Mouse (Mus musculus): ENCODE results near the gene Rab44. TPM values are rescaled to one million over a fixed set of nuclear protein-coding genes. Genes with fewer than 3 reads are reported as not detected.

Rab44 gene
- polyA plus RNA-seq, 1 experiment = 1.5 TPM

DNA sequence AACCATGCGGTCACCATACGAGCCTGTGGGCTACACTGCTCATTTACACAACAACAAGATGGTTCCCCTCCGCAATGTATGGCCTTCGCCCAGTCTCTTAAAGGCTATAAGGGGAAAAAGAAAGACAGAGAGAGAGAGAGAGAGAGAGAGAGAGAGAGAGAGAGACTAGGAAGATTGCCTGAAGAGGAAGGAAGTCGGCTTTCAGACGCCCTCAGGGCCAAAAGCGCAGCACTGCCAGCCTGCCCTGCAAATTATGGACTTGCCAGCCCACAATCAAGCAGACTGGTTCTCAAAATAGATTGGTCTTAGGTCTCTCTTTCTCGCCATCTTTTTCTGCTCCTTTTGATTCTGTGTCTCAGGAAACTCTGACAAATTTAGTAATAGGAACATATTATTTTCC, 37.7 kb upstream of the Rab44 start:
- no peak for TF ChIP-seq CTCF (IDR thresholded peaks at IDR 0.05; ENCODE audit: low read depth, low read length)
- no peak for TF ChIP-seq POLR2A (IDR thresholded peaks at IDR 0.05; ENCODE audit: borderline replicate concordance, low read depth, low read length)
- H3K4me3 ChIP-seq (ENCODE audit: insufficient read depth, low read length) = peak overlapping the region; percentile 21; the same call in 1 of the 2 replicates
- peaks cover 30% of the 10 kb centered on the region for H3K4me1 ChIP-seq (ENCODE audit: control insufficient read depth, insufficient read depth, low read length)
- peak overlapping the region; percentile 55 for H3K27ac ChIP-seq (ENCODE audit: insufficient read depth, low read depth, low read length)

GRCm38 (mm10) chr17:29077786-29078509, 36.0 kb upstream of the Rab44 start:
- peak overlapping the region; percentile 90 for H3K4me3 ChIP-seq (ENCODE audit: insufficient read depth, low read length)
- peaks cover 38% of the 10 kb centered on the region for H3K4me1 ChIP-seq (ENCODE audit: control insufficient read depth, insufficient read depth, low read length)
- TF ChIP-seq POLR2A (IDR thresholded peaks at IDR 0.05; ENCODE audit: borderline replicate concordance, low read depth, low read length) (no peak), CTCF (IDR thresholded peaks at IDR 0.05; ENCODE audit: low read depth, low read length) (no peak)
- peak overlapping the region; percentile 100 for H3K27ac ChIP-seq (ENCODE audit: insufficient read depth, low read depth, low read length)

DNA sequence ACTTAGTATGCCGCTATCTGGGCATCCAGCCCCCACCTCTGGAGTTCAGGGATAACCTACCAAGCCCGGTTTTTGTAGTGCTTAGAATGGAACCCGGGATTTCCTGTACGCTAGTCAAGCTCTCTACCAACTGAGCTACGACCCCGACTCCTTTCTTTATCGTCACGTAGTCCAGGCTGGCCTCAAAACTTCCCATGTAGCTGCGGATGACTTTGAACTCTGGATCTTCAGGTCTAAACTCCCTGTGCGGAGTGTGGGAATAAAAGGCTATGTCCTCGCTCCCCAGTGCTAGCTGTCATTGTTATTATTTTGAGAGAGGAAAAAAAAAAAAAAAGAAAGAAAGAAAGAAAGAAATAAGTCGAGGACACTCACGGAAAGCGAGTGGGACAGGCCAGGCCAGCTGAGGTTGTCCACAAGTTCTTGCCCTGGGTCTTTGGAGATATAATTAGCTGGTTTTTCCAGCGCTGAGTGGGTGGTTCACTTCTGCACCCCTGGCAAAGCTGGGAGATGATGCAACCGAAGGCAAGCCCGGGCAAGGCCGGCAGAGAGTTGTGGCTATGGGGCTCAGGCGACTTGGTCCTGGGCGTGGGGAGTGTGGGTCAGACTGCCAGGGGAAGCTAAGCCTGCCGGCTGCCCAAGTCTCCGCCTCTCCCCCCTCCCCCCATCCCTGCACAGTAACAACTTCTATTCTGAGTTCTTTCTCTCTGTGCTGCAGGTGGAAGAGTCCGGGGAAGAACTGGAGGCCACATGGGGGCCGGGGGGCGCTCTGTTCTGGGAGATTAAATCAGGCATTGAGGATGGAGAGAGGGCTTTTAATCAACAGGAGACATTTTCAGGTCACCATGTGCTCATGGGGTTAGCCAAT, 35.2 kb upstream of the Rab44 start:
- H3K27ac ChIP-seq (ENCODE audit: insufficient read depth, low read depth, low read length) = peak overlapping the region; percentile 100
- H3K4me1 ChIP-seq (ENCODE audit: control insufficient read depth, insufficient read depth, low read length) = peaks cover 38% of the 10 kb centered on the region
- no peak for TF ChIP-seq CTCF (IDR thresholded peaks at IDR 0.05; ENCODE audit: low read depth, low read length)
- no peak for TF ChIP-seq POLR2A (IDR thresholded peaks at IDR 0.05; ENCODE audit: borderline replicate concordance, low read depth, low read length)
- H3K4me3 ChIP-seq (ENCODE audit: insufficient read depth, low read length) = peak overlapping the region; percentile 90

DNA sequence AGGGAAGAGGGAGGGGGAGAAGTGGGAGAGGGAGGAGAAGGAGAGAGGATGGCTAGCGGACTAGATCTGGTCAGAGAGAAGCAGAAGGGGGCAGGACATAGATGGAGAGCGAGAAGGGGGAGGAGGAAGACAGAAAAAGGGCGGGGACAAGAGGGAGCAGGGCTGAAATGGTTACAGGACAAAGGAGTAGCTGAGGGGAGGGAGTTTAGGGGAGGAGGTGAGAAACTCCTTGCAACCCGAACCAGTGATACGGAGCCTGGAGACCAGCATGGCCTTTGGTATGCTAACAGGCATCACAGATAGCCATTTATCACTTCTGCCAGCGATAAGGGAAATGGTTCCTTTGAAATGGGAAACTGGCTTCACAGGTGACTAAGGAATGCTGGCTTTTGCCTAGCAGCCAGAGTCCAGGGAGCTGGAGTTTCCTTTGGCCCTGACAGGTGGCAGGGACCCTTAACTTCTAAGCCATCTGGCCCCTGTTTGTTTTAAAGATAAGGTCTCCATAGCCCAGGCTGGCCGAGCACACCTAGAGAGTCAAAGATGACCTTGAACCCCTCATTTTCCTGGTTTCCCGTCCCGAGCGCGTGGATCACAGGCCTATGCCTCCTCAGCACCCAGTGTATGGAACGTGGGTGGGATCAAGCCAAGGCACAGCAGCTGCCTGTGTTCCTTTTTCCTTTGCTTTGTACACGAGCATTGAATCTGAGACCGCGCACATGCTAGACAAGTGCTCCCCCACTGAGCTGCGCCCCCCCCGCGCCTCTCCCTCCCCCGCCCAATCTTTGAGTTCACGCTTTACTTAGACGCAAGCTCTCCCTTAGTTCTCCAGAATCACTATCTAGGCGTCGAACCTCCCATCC, 33.0 kb upstream of the Rab44 start:
- TF ChIP-seq POLR2A (IDR thresholded peaks at IDR 0.05; ENCODE audit: borderline replicate concordance, low read depth, low read length) (no peak), CTCF (IDR thresholded peaks at IDR 0.05; ENCODE audit: low read depth, low read length) (no peak)
- H3K27ac ChIP-seq (ENCODE audit: insufficient read depth, low read depth, low read length) = peak overlapping the region; percentile 84
- H3K4me1 ChIP-seq (ENCODE audit: control insufficient read depth, insufficient read depth, low read length) = peaks cover 34% of the 10 kb centered on the region
- H3K4me3 ChIP-seq (ENCODE audit: insufficient read depth, low read length) = peak overlapping the region; percentile 37

DNA sequence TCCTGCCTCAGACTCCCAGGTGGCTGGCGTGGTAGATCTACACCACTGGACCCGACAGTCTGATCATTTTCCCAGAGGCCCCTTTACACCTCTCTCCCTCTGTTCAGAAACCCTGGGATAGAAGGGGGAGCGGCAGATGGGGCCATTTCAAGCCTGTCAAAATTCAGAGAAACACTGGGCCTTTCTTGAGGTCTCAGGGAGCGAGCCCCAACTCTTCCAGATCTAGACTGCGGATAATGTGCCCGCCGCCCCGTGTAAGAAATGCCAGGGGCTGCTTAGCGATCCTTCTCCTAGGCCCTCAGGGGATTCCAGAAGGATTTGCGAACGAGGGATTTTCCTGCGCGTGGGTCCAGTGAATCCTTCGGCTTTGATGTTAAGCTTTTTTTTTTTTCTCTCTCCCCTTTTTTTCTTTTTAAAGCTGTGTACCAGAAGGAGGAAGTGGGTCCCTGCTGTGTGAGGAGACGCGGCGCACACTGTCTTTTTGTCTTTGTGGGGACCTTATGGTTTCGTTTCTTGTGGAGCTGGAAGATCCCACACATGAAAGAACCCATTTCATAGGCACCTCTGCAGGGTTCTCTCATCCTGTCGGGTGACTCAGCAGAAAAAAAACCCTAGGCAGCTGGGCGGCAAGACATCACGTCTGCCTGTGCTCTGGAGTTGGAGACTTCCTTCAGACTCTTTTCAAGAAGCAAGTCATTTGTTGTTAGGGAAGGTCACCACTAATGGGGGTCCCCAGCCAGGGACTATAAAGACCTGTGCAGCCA, 32.1 kb upstream of the Rab44 start:
- Histone ChIP-seq H3K4me1 (ENCODE audit: control insufficient read depth, insufficient read depth, low read length) (peaks cover 32% of the 10 kb centered on the region), H3K27ac (ENCODE audit: insufficient read depth, low read depth, low read length) (peak overlapping the region; percentile 84), H3K4me3 (ENCODE audit: insufficient read depth, low read length) (peak overlapping the region; percentile 29)
- TF ChIP-seq POLR2A (IDR thresholded peaks at IDR 0.05; ENCODE audit: borderline replicate concordance, low read depth, low read length) = no peak
- TF ChIP-seq CTCF (IDR thresholded peaks at IDR 0.05; ENCODE audit: low read depth, low read length) = no peak

- H3K4me1 ChIP-seq (ENCODE audit: control insufficient read depth, insufficient read depth, low read length) = peaks cover 24% of the 10 kb centered on the region
- H3K27ac ChIP-seq (ENCODE audit: insufficient read depth, low read depth, low read length) = no peak overlapping the region
- H3K4me3 ChIP-seq (ENCODE audit: insufficient read depth, low read length) = no peak overlapping the region
- TF ChIP-seq CTCF (IDR thresholded peaks at IDR 0.05; ENCODE audit: low read depth, low read length) (no peak), POLR2A (IDR thresholded peaks at IDR 0.05; ENCODE audit: borderline replicate concordance, low read depth, low read length) (no peak)
Observed at GRCm38 (mm10) chr17:29083586-29083985, 30.4 kb upstream of the Rab44 start.

GRCm38 (mm10) chr17:29084656-29085055, 29.3 kb upstream of the Rab44 start:
- Histone ChIP-seq H3K27ac (ENCODE audit: insufficient read depth, low read depth, low read length) (no peak overlapping the region), H3K4me3 (ENCODE audit: insufficient read depth, low read length) (no peak overlapping the region), H3K4me1 (ENCODE audit: control insufficient read depth, insufficient read depth, low read length) (peaks cover 25% of the 10 kb centered on the region)
- no peak for TF ChIP-seq POLR2A (IDR thresholded peaks at IDR 0.05; ENCODE audit: borderline replicate concordance, low read depth, low read length)

DNA sequence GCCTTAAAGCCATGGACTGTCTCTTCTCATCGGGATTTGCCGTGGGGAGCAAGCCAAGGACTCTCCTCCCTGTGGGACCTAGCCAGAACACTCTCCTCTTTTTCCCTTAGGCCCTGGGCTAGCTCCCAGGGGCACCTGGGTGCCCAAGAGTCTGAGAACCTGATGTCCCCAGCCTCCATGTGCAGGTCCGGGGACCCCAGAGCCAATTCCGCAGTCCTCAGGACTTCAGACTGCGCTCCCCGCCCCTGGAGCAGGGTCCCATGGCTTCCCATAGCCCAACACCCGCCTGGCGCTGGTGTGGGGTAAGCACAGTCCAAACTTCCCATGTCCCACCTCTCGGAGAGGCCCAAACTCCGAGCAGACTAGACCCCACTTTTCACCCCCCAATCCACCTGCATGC, 28.7 kb upstream of the Rab44 start:
- TF ChIP-seq CTCF (IDR thresholded peaks at IDR 0.05; ENCODE audit: low read depth, low read length) (no peak), POLR2A (IDR thresholded peaks at IDR 0.05; ENCODE audit: borderline replicate concordance, low read depth, low read length) (no peak)
- no peak overlapping the region for H3K4me3 ChIP-seq (ENCODE audit: insufficient read depth, low read length)
- H3K4me1 ChIP-seq (ENCODE audit: control insufficient read depth, insufficient read depth, low read length) = peaks cover 28% of the 10 kb centered on the region
- no peak overlapping the region for H3K27ac ChIP-seq (ENCODE audit: insufficient read depth, low read depth, low read length)

DNA sequence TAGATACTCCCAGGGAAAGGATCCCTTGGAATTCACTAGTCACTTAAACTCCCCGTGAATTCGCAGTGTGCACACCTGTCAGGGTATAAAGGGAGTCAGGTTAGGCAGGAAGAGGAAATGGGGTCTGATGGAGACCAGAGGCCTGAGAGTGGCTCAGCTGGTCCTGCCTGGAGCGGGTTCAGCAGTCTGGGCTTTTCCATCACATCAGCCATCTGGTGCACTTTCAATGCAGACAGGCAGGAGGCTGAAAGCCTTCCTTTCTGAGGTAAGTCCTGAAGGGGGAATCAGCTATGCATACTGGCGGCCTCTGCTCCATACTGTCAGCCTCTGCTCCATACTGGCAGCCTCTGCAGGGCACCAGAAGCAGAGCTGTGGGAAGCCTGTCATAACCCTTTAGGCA, 27.0 kb upstream of the Rab44 start:
- H3K4me1 ChIP-seq (ENCODE audit: control insufficient read depth, insufficient read depth, low read length) = peaks cover 18% of the 10 kb centered on the region
- H3K27ac ChIP-seq (ENCODE audit: insufficient read depth, low read depth, low read length) = no peak overlapping the region
- TF ChIP-seq POLR2A (IDR thresholded peaks at IDR 0.05; ENCODE audit: borderline replicate concordance, low read depth, low read length) (no peak), CTCF (IDR thresholded peaks at IDR 0.05; ENCODE audit: low read depth, low read length) (no peak)
- H3K4me3 ChIP-seq (ENCODE audit: insufficient read depth, low read length) = no peak overlapping the region
